Mouse (Mus musculus) neural tube, embryonic 14.5 days (tissue): ENCODE measurements at regions not wholly inside any gene's neighbourhood (a gene's known extent, or its start where the extent isn't known, plus 50 kb on each side); places are given as distances from the start of the nearest gene placed in this dataset.

ENCODE experiments used
- ATAC-seq: fragments of 200-750 bp; cut with Nextera tagmentation; 2 replicates; pipeline ENCODE4 v1.8.0; 2017; ENCODE audit warnings: low read depth, mild to moderate bottlenecking, moderate TSS enrichment, moderate library complexity
- H3K27ac ChIP-seq: fragments of 300-500 bp; sonication (generic); 2 replicates; pipeline ENCODE4 v1.5.1; 2014; ENCODE audit warnings: low read depth, mild to moderate bottlenecking, control low read depth, low read length, moderate library complexity, mixed read lengths
- H3K27me3 ChIP-seq: fragments of 300-500 bp; sonication (generic); 2 replicates; pipeline ENCODE4 v1.6.1; 2014; ENCODE audit warnings: low read length; ENCODE audit not compliant: control insufficient read depth, insufficient read depth
- H3K36me3 ChIP-seq: fragments of 300-500 bp; sonication (generic); 2 replicates; pipeline ENCODE4 v1.6.1; 2014; ENCODE audit warnings: low read length, mixed read lengths; ENCODE audit not compliant: control insufficient read depth, insufficient read depth
- H3K4me1 ChIP-seq: fragments of 300-500 bp; sonication (generic); 2 replicates; pipeline ENCODE4 v1.6.1; 2014; ENCODE audit warnings: low read length; ENCODE audit not compliant: control insufficient read depth, insufficient read depth
- H3K4me2 ChIP-seq: fragments of 300-500 bp; sonication (generic); 2 replicates; pipeline ENCODE4 v1.6.1; 2014; ENCODE audit warnings: mild to moderate bottlenecking, low read depth, low read length, control low read depth
- H3K4me3 ChIP-seq: fragments of 300-500 bp; sonication (generic); 2 replicates; pipeline ENCODE4 v1.5.1; 2014; ENCODE audit warnings: low read depth, low read length, control low read depth, mixed read lengths
- H3K9ac ChIP-seq: fragments of 300-500 bp; sonication (generic); replicated peaks from 2 replicates; pipeline ENCODE4 v1.6.1; 2014; ENCODE audit warnings: low read depth, mild to moderate bottlenecking, control low read depth, low read length, mixed read lengths
- H3K9me3 ChIP-seq: fragments of 300-500 bp; sonication (generic); 2 replicates; pipeline ENCODE4 v1.6.1; 2016; ENCODE audit warnings: low read length; ENCODE audit not compliant: control insufficient read depth
- WGBS: fragments of 180-500 bp; shearing (Covaris S2); extraction: QIAGEN DNeasy Blood & Tissue Kit; methylation state at CpG from one replicate; pipeline ENCODE4 v1.1.7; 2014; 5-methylcytosine and 5-hydroxymethylcytosine counted together

GRCm38 (mm10) chr16:95169346-95169745 is 88.0 kb upstream of the Kcnj15 start:
- H3K9me3 ChIP-seq = no peaks in the 10 kb centered on the region
- H3K36me3 ChIP-seq = no peaks in the 10 kb centered on the region

GRCm38 (mm10) chr16:95180562-95180961 is 76.8 kb upstream of the Kcnj15 start:
- H3K36me3 ChIP-seq = no peaks in the 10 kb centered on the region
- ATAC-seq = no peak
- no peaks in the 10 kb centered on the region for H3K4me1 ChIP-seq
- no peak overlapping the region for H3K4me3 ChIP-seq
- H3K4me2 ChIP-seq = no peak overlapping the region
- 85% methylated on average over 5 of the region's 5 CpGs for WGBS
- no peak overlapping the region for H3K27ac ChIP-seq
- no peaks in the 10 kb centered on the region for H3K9me3 ChIP-seq
- H3K9ac ChIP-seq = no peak overlapping the region
- H3K27me3 ChIP-seq = no peaks in the 10 kb centered on the region

More at GRCm38 (mm10) chr16:95169346-95169745, 88.0 kb upstream of the Kcnj15 start:
- H3K27ac ChIP-seq = no peak overlapping the region
- no peaks in the 10 kb centered on the region for H3K4me1 ChIP-seq
- WGBS = 100% methylated on average over 1 of the region's 1 CpGs
- H3K9ac ChIP-seq = no peak overlapping the region
- ATAC-seq = no peak
- no peaks in the 10 kb centered on the region for H3K27me3 ChIP-seq
- H3K4me2 ChIP-seq = no peak overlapping the region
- no peak overlapping the region for H3K4me3 ChIP-seq

DNA sequence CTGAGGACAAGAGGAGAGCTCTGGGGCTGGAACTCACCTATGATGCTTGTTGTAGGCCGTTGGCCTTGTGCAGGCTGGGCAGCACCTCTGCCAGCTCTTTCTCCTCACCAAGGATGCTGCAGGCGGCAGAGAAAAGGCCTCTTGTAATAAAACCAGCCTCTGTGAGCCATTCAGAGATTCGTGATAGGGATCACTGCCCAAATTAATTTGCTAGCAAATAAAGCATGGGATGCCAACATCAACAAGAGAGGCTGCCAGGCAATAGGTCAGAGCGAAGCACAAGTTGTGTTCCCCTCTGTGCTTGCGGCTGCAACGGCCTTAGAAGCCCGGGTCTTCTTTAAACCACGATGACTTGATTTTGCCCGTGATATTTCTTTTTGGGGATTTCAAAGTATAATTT is 72.0 kb upstream of the Kcnj15 start:
- Histone ChIP-seq H3K4me1 (no peaks in the 10 kb centered on the region), H3K36me3 (no peaks in the 10 kb centered on the region), H3K27me3 (no peaks in the 10 kb centered on the region), H3K4me2 (no peak overlapping the region), H3K4me3 (no peak overlapping the region), H3K9me3 (no peaks in the 10 kb centered on the region), H3K9ac (no peak overlapping the region), H3K27ac (no peak overlapping the region)
- WGBS = 72% methylated on average over 9 of the region's 9 CpGs
- no peak for ATAC-seq

DNA sequence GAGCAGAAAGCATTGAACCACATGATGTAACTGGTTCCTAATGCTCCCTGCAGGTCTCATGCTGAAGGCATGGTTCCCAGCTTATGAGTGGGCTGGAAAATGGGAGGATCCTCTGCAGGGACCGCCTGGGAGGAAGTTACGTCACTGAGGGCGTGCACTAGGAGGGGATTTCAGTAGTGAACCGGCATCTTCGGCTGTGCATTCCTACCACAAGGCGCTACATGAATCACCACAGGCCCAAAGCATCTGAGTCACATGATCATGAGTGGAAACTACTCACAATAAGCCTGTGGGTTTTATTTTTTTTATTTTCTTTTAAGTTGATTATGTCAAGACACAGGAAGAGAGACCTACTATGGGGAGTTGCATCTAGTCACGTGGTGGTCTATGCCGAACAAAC is 68.2 kb upstream of the Kcnj15 start:
- no peaks in the 10 kb centered on the region for H3K9me3 ChIP-seq
- no peak overlapping the region for H3K27ac ChIP-seq
- ATAC-seq = no peak
- no peak overlapping the region for H3K4me3 ChIP-seq
- H3K4me1 ChIP-seq = no peaks in the 10 kb centered on the region
- H3K9ac ChIP-seq = no peak overlapping the region
- WGBS = 92% methylated on average over 8 of the region's 8 CpGs
- H3K36me3 ChIP-seq = no peaks in the 10 kb centered on the region
- no peaks in the 10 kb centered on the region for H3K27me3 ChIP-seq
- H3K4me2 ChIP-seq = no peak overlapping the region

DNA sequence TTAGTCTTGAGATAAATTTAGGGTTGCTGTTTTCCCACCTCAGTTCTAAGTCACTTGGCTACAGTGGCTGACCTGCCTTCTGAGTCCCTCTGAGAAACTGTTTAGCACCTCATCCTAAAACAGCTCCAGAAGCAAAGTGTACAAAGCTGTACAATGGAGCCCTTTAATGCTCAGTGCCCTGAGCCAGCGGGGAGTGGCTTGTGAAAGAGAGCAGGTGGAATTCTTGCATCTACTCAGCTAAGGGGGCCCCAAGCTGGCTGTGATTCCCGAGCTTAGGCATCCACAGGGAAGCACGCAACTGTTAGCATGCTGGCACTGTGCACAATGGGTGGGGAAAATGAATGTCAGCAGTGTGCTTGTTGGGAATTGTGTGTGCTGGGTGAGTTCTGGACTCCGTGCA is 63.2 kb upstream of the Kcnj15 start:
- no peaks in the 10 kb centered on the region for H3K4me1 ChIP-seq
- no peaks in the 10 kb centered on the region for H3K36me3 ChIP-seq
- WGBS = 43% methylated on average over 4 of the region's 4 CpGs
- H3K9ac ChIP-seq = no peak overlapping the region
- no peak overlapping the region for H3K4me3 ChIP-seq
- no peak for ATAC-seq
- H3K9me3 ChIP-seq = no peaks in the 10 kb centered on the region
- H3K27me3 ChIP-seq = no peaks in the 10 kb centered on the region
- no peak overlapping the region for H3K27ac ChIP-seq
- no peak overlapping the region for H3K4me2 ChIP-seq

DNA sequence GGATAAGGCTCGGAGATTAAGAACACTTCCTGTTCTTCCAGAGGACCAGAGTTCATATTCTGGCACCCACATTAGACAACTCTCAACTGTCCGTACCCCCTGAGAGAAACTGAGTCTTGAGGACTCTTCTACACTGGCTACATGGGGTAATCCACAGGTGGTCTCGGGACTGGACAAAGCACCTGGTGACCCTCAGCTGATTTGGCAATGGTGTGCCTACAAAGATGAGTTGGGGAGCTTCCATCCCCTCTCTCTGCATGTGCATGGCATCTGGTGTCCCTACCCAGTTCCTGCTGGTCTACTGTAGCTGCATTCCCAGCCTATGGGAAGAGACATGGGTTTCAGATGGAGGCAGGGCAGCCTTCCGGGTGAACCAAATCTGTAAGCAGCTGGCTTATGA is 61.2 kb upstream of the Kcnj15 start:
- WGBS = 90% methylated on average over 4 of the region's 4 CpGs
- Histone ChIP-seq H3K9me3 (no peaks in the 10 kb centered on the region), H3K9ac (no peak overlapping the region), H3K36me3 (no peaks in the 10 kb centered on the region), H3K27me3 (no peaks in the 10 kb centered on the region), H3K4me1 (no peaks in the 10 kb centered on the region), H3K27ac (no peak overlapping the region), H3K4me2 (no peak overlapping the region), H3K4me3 (no peak overlapping the region)
- no peak for ATAC-seq

- ATAC-seq = no peak
- H3K27me3 ChIP-seq = no peaks in the 10 kb centered on the region
- 0% methylated on average over 1 of the region's 1 CpGs for WGBS
- no peak overlapping the region for H3K9ac ChIP-seq
- no peaks in the 10 kb centered on the region for H3K36me3 ChIP-seq
- H3K27ac ChIP-seq = no peak overlapping the region
- no peak overlapping the region for H3K4me2 ChIP-seq
- no peaks in the 10 kb centered on the region for H3K4me1 ChIP-seq
- no peaks in the 10 kb centered on the region for H3K9me3 ChIP-seq
- H3K4me3 ChIP-seq = no peak overlapping the region
These were observed 60.7 kb upstream of the Kcnj15 start for GRCm38 (mm10) chr16:95196622-95197021.

DNA sequence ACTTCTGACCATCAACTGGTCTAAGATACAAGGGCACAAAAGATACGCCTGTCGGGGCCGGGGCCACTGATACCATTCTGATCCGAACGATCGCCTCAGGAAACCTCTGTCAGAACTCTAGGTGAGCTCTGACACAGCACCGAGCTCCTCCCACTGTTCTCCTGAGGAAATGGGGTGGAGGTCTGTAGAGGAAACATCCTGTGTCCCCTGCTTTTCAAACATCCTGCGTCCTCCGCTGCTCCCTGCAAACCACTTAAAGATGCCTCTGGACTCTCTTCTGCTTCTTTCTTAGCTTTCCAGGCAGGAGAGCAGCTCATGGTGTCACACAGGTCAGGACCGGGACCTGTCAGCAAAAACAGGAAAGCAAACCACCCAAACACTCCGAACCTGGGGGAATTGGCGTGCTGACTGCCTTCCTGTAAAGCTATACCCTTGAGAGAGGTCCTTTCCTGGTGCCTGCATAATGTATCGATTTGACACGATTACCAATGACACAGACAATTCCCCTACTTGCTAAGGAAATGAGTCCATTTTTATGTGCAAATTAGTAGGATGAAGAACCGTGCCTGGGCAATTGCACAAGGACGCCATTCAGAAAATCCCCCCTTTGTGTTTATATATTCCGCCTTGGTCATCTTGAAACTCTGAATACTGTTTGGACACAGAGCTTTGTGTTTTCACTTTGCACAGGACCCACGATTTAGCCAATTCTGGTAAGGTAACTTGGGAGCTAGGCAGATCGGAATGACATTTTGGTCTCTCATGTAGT is 58.4 kb upstream of the Kcnj15 start:
- Histone ChIP-seq H3K9me3 (no peaks in the 10 kb centered on the region), H3K4me2 (no peak overlapping the region), H3K4me1 (no peaks in the 10 kb centered on the region), H3K27ac (no peak overlapping the region), H3K27me3 (no peaks in the 10 kb centered on the region), H3K36me3 (no peaks in the 10 kb centered on the region), H3K9ac (no peak overlapping the region), H3K4me3 (no peak overlapping the region)
- WGBS = 76% methylated on average over 19 of the region's 19 CpGs
- ATAC-seq = no peak

GRCm38 (mm10) chr16:95202126-95202883 is 55.1 kb upstream of the Kcnj15 start:
- no peak for ATAC-seq
- H3K9ac ChIP-seq = no peak overlapping the region
- H3K4me2 ChIP-seq = no peak overlapping the region
- H3K27ac ChIP-seq = no peak overlapping the region
- H3K36me3 ChIP-seq = no peaks in the 10 kb centered on the region
- H3K9me3 ChIP-seq = no peaks in the 10 kb centered on the region
- H3K4me1 ChIP-seq = no peaks in the 10 kb centered on the region
- WGBS = 77% methylated on average over 7 of the region's 7 CpGs
- H3K4me3 ChIP-seq = no peak overlapping the region
- H3K27me3 ChIP-seq = no peaks in the 10 kb centered on the region
